Mouse (Mus musculus): ENCODE measurements around the gene Mogat2. TPM values are rescaled to one million over a fixed set of nuclear protein-coding genes. Genes with fewer than 3 reads are reported as not detected.

The Mogat2 gene
- polyA plus RNA-seq, 1 experiment, result 0.10 TPM

- Histone ChIP-seq H3K4me1 (ENCODE audit: control insufficient read depth, insufficient read depth, low read length) (no peaks in the 10 kb centered on the region), H3K27ac (ENCODE audit: insufficient read depth, low read length) (no peak overlapping the region), H3K4me3 (ENCODE audit: insufficient read depth, low read length) (no peak overlapping the region)
- TF ChIP-seq CTCF (IDR thresholded peaks at IDR 0.05; ENCODE audit: extremely low read depth, insufficient read depth, low read length), result no peak
- TF ChIP-seq POLR2A (IDR thresholded peaks at IDR 0.05; ENCODE audit: extremely low read depth, insufficient read depth, low read length), result no peak
Observed at GRCm38 (mm10) chr7:99208704-99209103, 29.7 kb downstream of the Mogat2 start.

GRCm38 (mm10) chr7:99206364-99206763 lies 32.1 kb downstream of the Mogat2 start:
- H3K27ac ChIP-seq (ENCODE audit: insufficient read depth, low read length), result no peak overlapping the region
- no peak overlapping the region for H3K4me3 ChIP-seq (ENCODE audit: insufficient read depth, low read length)
- no peaks in the 10 kb centered on the region for H3K4me1 ChIP-seq (ENCODE audit: control insufficient read depth, insufficient read depth, low read length)
- TF ChIP-seq POLR2A (IDR thresholded peaks at IDR 0.05; ENCODE audit: extremely low read depth, insufficient read depth, low read length) (no peak), CTCF (IDR thresholded peaks at IDR 0.05; ENCODE audit: extremely low read depth, insufficient read depth, low read length) (no peak)

GRCm38 (mm10) chr7:99202163-99202562 lies 36.3 kb downstream of the Mogat2 start:
- no peaks in the 10 kb centered on the region for H3K4me1 ChIP-seq (ENCODE audit: control insufficient read depth, insufficient read depth, low read length)
- no peak for TF ChIP-seq POLR2A (IDR thresholded peaks at IDR 0.05; ENCODE audit: extremely low read depth, insufficient read depth, low read length)
- no peak for TF ChIP-seq CTCF (IDR thresholded peaks at IDR 0.05; ENCODE audit: extremely low read depth, insufficient read depth, low read length)
- no peak overlapping the region for H3K27ac ChIP-seq (ENCODE audit: insufficient read depth, low read length)

GRCm38 (mm10) chr7:99200290-99200689 lies 38.1 kb downstream of the Mogat2 start:
- no peak overlapping the region for H3K4me3 ChIP-seq (ENCODE audit: insufficient read depth, low read length)
- H3K4me1 ChIP-seq (ENCODE audit: control insufficient read depth, insufficient read depth, low read length), result no peaks in the 10 kb centered on the region
- TF ChIP-seq CTCF (IDR thresholded peaks at IDR 0.05; ENCODE audit: extremely low read depth, insufficient read depth, low read length) (no peak), POLR2A (IDR thresholded peaks at IDR 0.05; ENCODE audit: extremely low read depth, insufficient read depth, low read length) (no peak)
- no peak overlapping the region for H3K27ac ChIP-seq (ENCODE audit: insufficient read depth, low read length)

More at GRCm38 (mm10) chr7:99202163-99202562, 36.3 kb downstream of the Mogat2 start:
- no peak overlapping the region for H3K4me3 ChIP-seq (ENCODE audit: insufficient read depth, low read length)

- Histone ChIP-seq H3K27ac (ENCODE audit: insufficient read depth, low read length) (no peak overlapping the region), H3K4me1 (ENCODE audit: control insufficient read depth, insufficient read depth, low read length) (no peaks in the 10 kb centered on the region), H3K4me3 (ENCODE audit: insufficient read depth, low read length) (no peak overlapping the region)
- TF ChIP-seq CTCF (IDR thresholded peaks at IDR 0.05; ENCODE audit: extremely low read depth, insufficient read depth, low read length) (no peak), POLR2A (IDR thresholded peaks at IDR 0.05; ENCODE audit: extremely low read depth, insufficient read depth, low read length) (no peak)
Observed at GRCm38 (mm10) chr7:99199451-99200175, 38.8 kb downstream of the Mogat2 start.

GRCm38 (mm10) chr7:99198811-99199210 lies 39.6 kb downstream of the Mogat2 start:
- H3K4me1 ChIP-seq (ENCODE audit: control insufficient read depth, insufficient read depth, low read length), result no peaks in the 10 kb centered on the region
- H3K4me3 ChIP-seq (ENCODE audit: insufficient read depth, low read length), result no peak overlapping the region
- no peak overlapping the region for H3K27ac ChIP-seq (ENCODE audit: insufficient read depth, low read length)
- TF ChIP-seq CTCF (IDR thresholded peaks at IDR 0.05; ENCODE audit: extremely low read depth, insufficient read depth, low read length), result no peak
- no peak for TF ChIP-seq POLR2A (IDR thresholded peaks at IDR 0.05; ENCODE audit: extremely low read depth, insufficient read depth, low read length)

- Histone ChIP-seq H3K27ac (ENCODE audit: insufficient read depth, low read length) (no peak overlapping the region), H3K4me3 (ENCODE audit: insufficient read depth, low read length) (no peak overlapping the region), H3K4me1 (ENCODE audit: control insufficient read depth, insufficient read depth, low read length) (no peaks in the 10 kb centered on the region)
- TF ChIP-seq CTCF (IDR thresholded peaks at IDR 0.05; ENCODE audit: extremely low read depth, insufficient read depth, low read length), result no peak
- TF ChIP-seq POLR2A (IDR thresholded peaks at IDR 0.05; ENCODE audit: extremely low read depth, insufficient read depth, low read length), result no peak
Observed at GRCm38 (mm10) chr7:99194511-99194910, 43.9 kb downstream of the Mogat2 start.

GRCm38 (mm10) chr7:99193926-99194325 lies 44.5 kb downstream of the Mogat2 start:
- H3K4me1 ChIP-seq (ENCODE audit: control insufficient read depth, insufficient read depth, low read length), result no peaks in the 10 kb centered on the region

GRCm38 (mm10) chr7:99191411-99191810 lies 47.0 kb downstream of the Mogat2 start:
- Histone ChIP-seq H3K4me1 (ENCODE audit: control insufficient read depth, insufficient read depth, low read length) (no peaks in the 10 kb centered on the region), H3K4me3 (ENCODE audit: insufficient read depth, low read length) (no peak overlapping the region), H3K27ac (ENCODE audit: insufficient read depth, low read length) (no peak overlapping the region)
- TF ChIP-seq CTCF (IDR thresholded peaks at IDR 0.05; ENCODE audit: extremely low read depth, insufficient read depth, low read length), result no peak
- TF ChIP-seq POLR2A (IDR thresholded peaks at IDR 0.05; ENCODE audit: extremely low read depth, insufficient read depth, low read length), result no peak

More at GRCm38 (mm10) chr7:99193926-99194325, 44.5 kb downstream of the Mogat2 start:
- Histone ChIP-seq H3K4me3 (ENCODE audit: insufficient read depth, low read length) (no peak overlapping the region), H3K27ac (ENCODE audit: insufficient read depth, low read length) (no peak overlapping the region)
- TF ChIP-seq CTCF (IDR thresholded peaks at IDR 0.05; ENCODE audit: extremely low read depth, insufficient read depth, low read length) (no peak), POLR2A (IDR thresholded peaks at IDR 0.05; ENCODE audit: extremely low read depth, insufficient read depth, low read length) (no peak)

GRCm38 (mm10) chr7:99189885-99190284 lies 48.5 kb downstream of the Mogat2 start:
- Histone ChIP-seq H3K27ac (ENCODE audit: insufficient read depth, low read length) (no peak overlapping the region), H3K4me1 (ENCODE audit: control insufficient read depth, insufficient read depth, low read length) (no peaks in the 10 kb centered on the region), H3K4me3 (ENCODE audit: insufficient read depth, low read length) (no peak overlapping the region)
- no peak for TF ChIP-seq POLR2A (IDR thresholded peaks at IDR 0.05; ENCODE audit: extremely low read depth, insufficient read depth, low read length)
- TF ChIP-seq CTCF (IDR thresholded peaks at IDR 0.05; ENCODE audit: extremely low read depth, insufficient read depth, low read length), result no peak

Measured in cortical plate, adult 2 months (tissue).